Mouse (Mus musculus) ES-E14 (cell line): ENCODE results near the gene Il18bp.

Experiments used
- CHD2 ChIP-seq: IDR thresholded peaks from 2 replicates; pipeline ENCODE4 v1.6.1; 2014; ENCODE audit warnings: mild to moderate bottlenecking, low read depth, low read length, inconsistent platforms
- HCFC1 ChIP-seq: IDR thresholded peaks from 2 replicates; pipeline ENCODE4 v1.6.1; 2012; ENCODE audit warnings: low read length, inconsistent platforms, borderline replicate concordance; ENCODE audit not compliant: insufficient read depth
- MAFK ChIP-seq: IDR thresholded peaks from 2 replicates; pipeline ENCODE4 v1.6.1; 2014; ENCODE audit warnings: mild to moderate bottlenecking, low read depth, low read length, inconsistent platforms; ENCODE audit not compliant: insufficient read depth
- ZC3H11A ChIP-seq: IDR thresholded peaks from 2 replicates; pipeline ENCODE4 v1.6.1; 2012; ENCODE audit warnings: low read depth, mild to moderate bottlenecking, inconsistent platforms, low read length, borderline replicate concordance
- ZNF384 ChIP-seq: IDR thresholded peaks from 2 replicates; pipeline ENCODE4 v1.6.1; 2012; ENCODE audit warnings: low read depth, low read length, inconsistent platforms

- TF ChIP-seq ZNF384: peak; percentile 39; the same call in 1 of the 2 replicates
- TF ChIP-seq MAFK: no peak
- no peak for TF ChIP-seq HCFC1
- no peak for TF ChIP-seq ZC3H11A
- no peak for TF ChIP-seq CHD2
Observed at GRCm38 (mm10) chr7:101971721-101972120, 46.8 kb downstream of the Il18bp start.
